Mouse (Mus musculus): ENCODE results near the gene Prdm10. TPM values are rescaled to one million over a fixed set of nuclear protein-coding genes. Genes with fewer than 3 reads are reported as not detected.

The Prdm10 gene
- total RNA-seq, 2 experiments from 2014 or later = 4.2 to 7.1 TPM

DNA sequence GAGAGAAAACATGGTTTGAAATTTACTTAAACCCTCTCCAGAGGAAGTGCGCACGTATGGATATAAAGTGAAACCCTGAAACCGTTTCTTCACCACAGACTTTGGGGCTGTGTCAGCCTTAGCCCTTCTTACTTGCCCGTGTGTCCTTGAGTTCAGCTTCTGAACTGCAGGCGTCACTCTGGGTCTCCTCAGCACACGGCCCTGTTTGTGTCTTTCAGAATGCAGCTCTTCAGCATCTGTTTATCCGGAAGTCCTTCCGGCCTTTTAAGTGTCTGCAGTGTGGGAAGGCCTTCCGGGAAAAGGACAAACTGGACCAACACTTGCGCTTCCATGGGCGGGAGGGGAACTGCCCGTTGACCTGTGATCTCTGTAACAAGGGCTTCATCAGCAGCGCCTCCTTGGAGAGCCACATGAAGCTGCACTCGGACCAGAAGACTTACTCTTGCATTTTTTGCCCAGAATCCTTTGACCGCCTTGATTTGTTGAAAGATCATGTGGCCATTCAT lies 66.3 kb downstream of the Prdm10 start:
- ATAC-seq (replicated peaks; ENCODE audit: low FRiP score, poor library complexity, severe bottlenecking) = no peak

DNA sequence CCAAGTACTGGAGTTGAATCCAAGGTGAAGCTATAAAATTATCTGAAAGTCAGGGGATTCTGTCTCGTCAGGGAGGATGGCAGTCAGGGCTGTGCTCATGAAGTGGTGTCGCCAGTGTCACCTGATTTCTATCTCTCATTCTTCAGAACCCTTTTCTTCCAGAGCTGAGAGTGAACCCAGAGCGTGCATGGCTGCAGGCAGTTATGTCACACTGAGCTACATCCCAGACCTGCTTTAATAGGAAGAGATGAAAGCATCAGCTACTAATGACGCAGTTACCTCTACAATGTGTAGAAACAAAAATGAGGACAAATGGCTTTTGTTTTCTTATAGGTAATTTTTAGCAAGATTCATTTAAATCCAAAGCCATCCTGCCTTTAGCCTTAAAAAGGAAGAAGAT lies 68.1 kb downstream of the Prdm10 start:
- ATAC-seq (replicated peaks; ENCODE audit: low FRiP score, poor library complexity, severe bottlenecking) = no peak

DNA sequence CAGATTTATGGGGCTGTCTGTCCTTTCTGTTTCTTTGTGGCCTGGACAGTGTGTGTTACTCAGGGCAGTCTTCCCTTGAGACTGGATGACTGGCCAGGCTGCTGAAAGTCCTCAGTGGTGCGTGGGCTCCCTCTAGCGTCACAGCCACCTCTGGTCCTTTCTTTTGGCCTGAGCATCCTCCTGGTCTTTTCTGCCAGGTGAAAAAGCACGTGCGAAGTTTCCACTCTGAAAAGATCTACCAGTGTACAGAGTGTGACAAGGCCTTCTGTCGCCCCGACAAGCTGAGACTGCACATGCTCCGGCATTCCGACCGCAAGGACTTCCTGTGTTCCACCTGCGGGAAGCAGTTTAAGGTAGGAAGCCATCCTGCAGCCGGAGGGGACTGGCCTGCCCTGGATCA lies 68.6 kb downstream of the Prdm10 start:
- ATAC-seq (replicated peaks; ENCODE audit: low FRiP score, poor library complexity, severe bottlenecking) = peak; percentile 70

DNA sequence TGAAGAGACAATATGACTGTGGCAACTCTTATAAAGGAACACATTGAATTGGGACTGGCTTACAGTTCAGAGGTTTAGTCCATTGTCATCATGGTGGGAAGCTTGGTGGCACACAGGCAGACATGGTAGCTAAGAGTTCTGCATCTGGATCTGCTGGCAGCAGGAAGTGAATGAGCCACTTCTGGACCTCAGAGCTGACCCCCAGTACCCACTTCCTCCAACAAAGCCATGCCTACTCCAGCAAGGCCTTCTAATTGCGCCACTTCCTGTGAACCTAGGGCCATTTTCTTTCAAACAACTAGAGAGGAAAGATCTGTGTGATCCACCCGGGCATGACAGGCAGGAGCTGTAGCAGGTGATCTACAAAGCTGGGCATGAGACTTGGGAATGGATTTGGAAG lies 72.4 kb downstream of the Prdm10 start:
- no peak for ATAC-seq (replicated peaks; ENCODE audit: low FRiP score, poor library complexity, severe bottlenecking)

- no peak for ATAC-seq (replicated peaks; ENCODE audit: low FRiP score, poor library complexity, severe bottlenecking)
Measured at GRCm38 (mm10) chr9:31353518-31353917, 73.2 kb downstream of the Prdm10 start.

DNA sequence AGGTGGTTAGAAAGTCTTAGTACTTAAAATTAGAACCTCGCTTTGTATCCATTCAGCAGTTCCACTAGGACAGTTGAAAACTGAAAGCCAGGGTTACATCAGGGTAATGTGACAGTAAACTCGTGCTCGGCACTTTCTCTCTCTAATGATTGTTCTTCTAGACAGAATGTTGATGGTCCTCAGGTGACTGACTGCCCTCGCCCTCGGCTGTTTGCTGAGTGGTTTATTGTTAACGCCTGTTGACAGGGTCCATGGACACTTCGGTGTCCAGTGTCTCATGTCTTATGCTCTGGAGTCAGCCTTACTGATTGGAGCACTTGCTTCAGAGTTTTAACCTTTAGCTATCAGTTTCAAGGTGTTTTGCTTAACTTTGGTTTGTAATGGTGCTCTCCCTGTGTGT lies 73.7 kb downstream of the Prdm10 start:
- no peak for ATAC-seq (replicated peaks; ENCODE audit: low FRiP score, poor library complexity, severe bottlenecking)

DNA sequence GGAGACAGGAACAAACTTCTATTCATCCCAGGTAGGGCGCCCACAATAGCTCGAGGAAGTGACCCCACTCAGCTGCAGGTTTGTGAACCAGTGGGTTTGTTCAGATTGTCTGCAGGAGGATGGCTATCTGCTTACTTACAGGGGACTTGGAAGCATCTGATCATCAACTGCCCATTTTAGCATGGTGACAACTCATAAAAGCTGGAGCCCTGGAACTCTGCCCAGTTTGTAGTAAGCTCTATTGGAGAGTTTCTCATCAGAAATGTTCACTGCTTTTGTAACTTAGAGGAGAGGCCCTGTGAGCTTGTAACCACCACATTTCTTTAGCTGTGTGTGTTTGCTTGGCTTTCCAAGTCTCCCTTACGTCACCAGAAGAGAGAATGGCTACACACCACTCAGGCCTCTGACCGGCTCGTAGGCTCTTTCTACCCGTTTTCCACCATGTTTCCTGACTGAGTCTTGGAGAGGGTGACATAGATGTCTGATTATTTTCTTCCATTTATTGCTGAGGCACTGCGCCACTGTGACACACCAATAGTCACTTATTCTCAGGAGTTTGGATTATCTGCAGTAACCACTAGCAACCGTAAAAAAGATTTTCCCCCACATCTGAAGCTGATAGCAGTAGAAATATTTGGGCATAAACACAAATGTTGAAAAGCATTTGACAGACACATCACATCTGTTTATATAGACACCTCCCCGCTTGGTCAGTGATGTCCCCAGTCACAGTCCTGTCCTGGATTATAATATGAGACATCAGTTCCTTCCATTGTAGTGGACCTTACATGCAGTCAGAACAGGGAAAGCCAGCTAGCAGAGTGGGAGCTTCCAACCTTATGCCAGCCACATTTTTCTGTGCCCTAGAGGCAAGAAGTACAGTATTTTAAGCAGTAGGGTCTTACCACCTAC lies 83.6 kb downstream of the Prdm10 start:
- ATAC-seq (replicated peaks; ENCODE audit: low FRiP score, poor library complexity, severe bottlenecking) = no peak

- ATAC-seq (replicated peaks; ENCODE audit: low FRiP score, poor library complexity, severe bottlenecking) = no peak
Measured at GRCm38 (mm10) chr9:31365086-31365485, 84.7 kb downstream of the Prdm10 start.

GRCm38 (mm10) chr9:31371740-31372139 lies 91.4 kb downstream of the Prdm10 start:
- no peak for ATAC-seq (replicated peaks; ENCODE audit: low FRiP score, poor library complexity, severe bottlenecking)

DNA sequence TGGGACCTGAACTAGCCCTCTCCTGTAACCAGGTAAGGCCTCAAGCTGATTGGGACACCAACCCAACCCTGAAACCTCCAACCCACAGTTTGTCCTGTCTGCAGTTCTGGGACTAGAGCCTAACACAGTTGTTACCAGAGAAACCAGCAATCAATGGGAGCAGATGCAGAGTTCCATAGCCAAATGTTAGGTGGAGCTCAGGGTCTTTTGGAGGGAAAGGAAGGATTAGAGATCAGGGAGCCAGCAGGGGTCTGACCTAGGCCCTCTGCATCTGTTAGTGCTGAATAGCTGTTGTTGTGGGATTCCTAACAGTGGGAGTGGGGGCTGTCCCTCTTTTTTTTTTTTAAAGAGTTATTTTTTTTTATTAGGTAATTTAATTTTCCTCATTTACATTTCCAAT lies 96.3 kb downstream of the Prdm10 start:
- ATAC-seq (replicated peaks; ENCODE audit: low FRiP score, poor library complexity, severe bottlenecking) = no peak

GRCm38 (mm10) chr9:31384786-31385499 lies 104.6 kb downstream of the Prdm10 start:
- no peak for ATAC-seq (replicated peaks; ENCODE audit: low FRiP score, poor library complexity, severe bottlenecking)

DNA sequence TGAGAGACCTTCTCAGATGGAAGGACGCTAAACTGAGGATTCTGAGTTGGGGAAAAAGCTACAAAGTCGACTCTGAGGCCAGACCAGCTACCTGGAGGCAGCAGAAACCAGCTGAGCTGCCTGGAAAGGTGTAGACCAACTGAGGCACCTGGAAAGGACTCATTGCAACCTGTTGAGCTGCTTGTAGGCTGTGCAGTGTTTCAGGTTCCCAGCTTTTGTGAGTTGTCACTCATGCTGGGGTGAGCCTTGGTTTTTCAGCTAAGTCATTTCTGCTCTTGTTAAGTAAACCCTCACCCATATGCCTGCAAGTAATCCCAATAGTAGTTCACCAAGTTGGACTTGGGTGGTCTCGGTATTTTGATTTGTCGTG lies 105.1 kb downstream of the Prdm10 start:
- peak; percentile 32 for ATAC-seq (replicated peaks; ENCODE audit: low FRiP score, poor library complexity, severe bottlenecking)

GRCm38 (mm10) chr9:31385947-31386354 lies 105.6 kb downstream of the Prdm10 start, which contains the start of gene Nfrkb:
TSS of gene Nfrkb (plus strand) at chr9:31386192.
- ATAC-seq (replicated peaks; ENCODE audit: low FRiP score, poor library complexity, severe bottlenecking) = peak; percentile 99

- peak; percentile 32; the same call in 1 of the 2 replicates for ATAC-seq (replicated peaks; ENCODE audit: low FRiP score, poor library complexity, severe bottlenecking)
Measured at GRCm38 (mm10) chr9:31386368-31387180, 106.2 kb downstream of the Prdm10 start.

GRCm38 (mm10) chr9:31387206-31387605 lies 106.9 kb downstream of the Prdm10 start:
- ATAC-seq (replicated peaks; ENCODE audit: low FRiP score, poor library complexity, severe bottlenecking) = no peak

DNA sequence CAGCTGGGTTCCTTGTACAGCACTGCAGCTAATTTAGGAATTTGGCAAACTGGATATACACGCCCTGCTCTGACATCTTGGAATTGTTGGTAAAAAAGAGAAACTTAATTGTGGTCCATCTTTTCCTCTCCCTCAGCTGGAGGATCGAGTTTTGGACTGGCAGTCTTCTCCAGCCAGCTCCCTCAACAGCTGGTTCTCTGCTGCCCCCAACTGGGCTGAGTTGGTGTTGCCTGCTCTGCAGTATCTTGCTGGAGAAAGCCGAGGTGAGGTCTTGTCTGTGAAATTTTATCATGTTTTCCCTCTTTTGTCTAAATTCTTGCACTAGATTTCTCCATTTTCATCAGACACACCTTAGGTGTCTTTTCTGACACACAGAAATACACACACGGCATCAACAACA lies 120.1 kb downstream of the Prdm10 start:
- peak; percentile 81 for ATAC-seq (replicated peaks; ENCODE audit: low FRiP score, poor library complexity, severe bottlenecking)

GRCm38 (mm10) chr9:31404311-31404710 lies 124.0 kb downstream of the Prdm10 start:
- no peak for ATAC-seq (replicated peaks; ENCODE audit: low FRiP score, poor library complexity, severe bottlenecking)

GRCm38 (mm10) chr9:31405217-31405616 lies 124.9 kb downstream of the Prdm10 start:
- ATAC-seq (replicated peaks; ENCODE audit: low FRiP score, poor library complexity, severe bottlenecking) = peak; percentile 75

- ATAC-seq (replicated peaks; ENCODE audit: low FRiP score, poor library complexity, severe bottlenecking) = no peak
Measured at GRCm38 (mm10) chr9:31412165-31412564, 131.8 kb downstream of the Prdm10 start.

DNA sequence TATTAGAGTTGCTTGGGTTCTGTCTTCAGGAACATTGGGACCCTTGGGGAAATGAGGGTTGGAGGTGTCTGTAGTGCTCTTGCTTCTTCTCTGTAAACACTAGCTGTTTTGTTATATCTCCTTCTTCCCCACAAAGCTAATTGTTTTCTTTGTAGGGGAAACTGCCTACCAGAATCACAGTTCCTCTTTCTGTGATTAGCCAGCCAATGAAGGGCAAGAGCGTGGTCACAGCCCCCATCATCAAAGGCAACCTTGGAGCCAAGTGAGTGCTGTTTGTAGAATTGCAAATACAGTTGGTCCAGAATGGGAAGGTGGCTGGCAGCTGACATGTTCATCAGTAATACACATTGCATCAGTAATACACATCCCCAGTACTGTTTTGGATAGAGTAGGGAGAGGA lies 138.5 kb downstream of the Prdm10 start:
- no peak for ATAC-seq (replicated peaks; ENCODE audit: low FRiP score, poor library complexity, severe bottlenecking)

All from erythroblast, adult 5-6 weeks (primary cell).